Mouse (Mus musculus) neutrophil, adult 5-6 weeks (primary cell): Measurements from ENCODE around the gene Akr1b3. TPM values are rescaled to one million over a fixed set of nuclear protein-coding genes. Genes with fewer than 3 reads are reported as not detected.

Experiments
- ATAC-seq: fragments of 151-379, 151-347 bp; 2 replicates; pipeline ENCODE4 v1.8.0; 2017; ENCODE audit warnings: mild to moderate bottlenecking, moderate TSS enrichment; ENCODE audit not compliant: insufficient number of reproducible peaks, poor library complexity, low FRiP score, severe bottlenecking; ENCODE audit errors: extremely low read depth
- total RNA-seq: library from RNA; stranded (forward); fragments of 200-1000 nt; gene quantifications from 2 replicates; pipeline ENCODE4 v1.2.3, GENCODE M21; 2017

The Akr1b3 gene
- total RNA-seq, 1 experiment from 2014 or later: 64.4 TPM

DNA sequence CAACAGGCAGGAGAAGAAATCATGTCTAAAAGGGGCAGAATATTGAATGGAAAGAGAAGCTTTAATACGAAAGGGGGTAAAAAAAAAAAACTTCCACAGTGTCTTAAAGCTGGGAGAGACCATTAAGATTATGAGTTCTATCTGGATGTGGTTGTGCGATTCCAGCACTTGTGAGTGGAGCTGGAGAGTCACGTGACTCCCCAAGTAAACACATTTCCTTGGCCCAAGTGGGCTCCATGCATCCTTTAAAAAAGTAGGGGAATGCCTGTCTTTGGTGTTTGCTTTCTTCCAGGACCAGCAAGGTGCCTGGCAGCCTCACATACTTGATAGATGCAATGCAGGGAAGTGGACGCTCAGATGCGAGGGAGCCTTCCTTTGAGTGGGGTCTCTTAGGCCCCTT, 38.9 kb downstream of the Akr1b3 start:
- ATAC-seq: no peak

DNA sequence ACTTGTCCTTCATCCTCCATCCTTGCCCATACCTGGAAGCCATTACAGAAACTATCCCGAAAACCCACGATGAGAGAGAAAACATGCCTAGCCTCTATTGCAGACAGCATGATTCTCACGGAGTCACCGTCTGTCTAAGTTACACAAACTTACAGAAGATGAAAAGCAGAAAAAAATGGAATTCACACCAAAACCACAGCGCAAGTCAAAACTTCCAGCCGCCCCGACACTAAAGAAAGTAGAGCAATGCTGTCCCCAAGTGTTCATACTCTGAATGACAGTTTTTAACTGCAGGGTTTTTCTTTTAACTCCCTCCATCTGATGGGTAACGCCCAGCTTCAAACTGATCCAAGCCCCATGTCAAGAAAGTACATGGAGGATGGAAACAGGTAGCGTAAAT, 39.6 kb downstream of the Akr1b3 start:
- ATAC-seq: no peak

GRCm38 (mm10) chr6:34274346-34274745, 42.9 kb downstream of the Akr1b3 start:
- no peak for ATAC-seq

- ATAC-seq: no peak
Measured at GRCm38 (mm10) chr6:34273073-34273472, 44.2 kb downstream of the Akr1b3 start.

DNA sequence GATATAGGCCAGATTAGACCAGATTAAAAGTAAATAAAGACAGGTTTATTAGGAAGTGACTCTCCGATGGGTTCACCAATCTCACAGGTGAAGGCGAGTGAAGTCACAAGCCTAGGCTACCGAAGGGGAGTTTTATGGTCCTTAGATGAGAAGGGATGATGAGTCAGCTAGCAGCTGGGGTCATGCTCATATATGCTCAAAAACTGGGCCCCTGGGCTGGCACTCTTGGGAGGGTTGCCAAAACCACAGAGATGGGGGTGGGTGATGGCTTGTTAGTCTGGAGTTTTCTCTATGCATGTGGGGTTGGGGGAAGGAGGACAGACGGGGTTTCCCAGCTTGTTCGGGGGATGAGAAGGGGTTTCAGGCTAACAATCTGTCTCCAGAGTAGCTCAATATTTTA, 44.8 kb downstream of the Akr1b3 start:
- ATAC-seq: no peak

- ATAC-seq: no peak
Measured at GRCm38 (mm10) chr6:34270717-34271116, 46.6 kb downstream of the Akr1b3 start.

GRCm38 (mm10) chr6:34258546-34258945, 58.7 kb downstream of the Akr1b3 start:
- no peak for ATAC-seq

Other genes starting within 250 kb of the Akr1b3 start
- gene Slc35b4, start 140.4 kb downstream of the Akr1b3 start, total RNA-seq: 14.4 and 14.8 TPM in 2 replicates
- not detected in 2 replicates for gene Akr1b8, start 36.6 kb upstream of the Akr1b3 start, total RNA-seq
- gene Akr1b10, start 66.7 kb upstream of the Akr1b3 start, total RNA-seq: 34.4 and 36.1 TPM in 2 replicates
- gene Akr1b7, start 94.9 kb upstream of the Akr1b3 start, total RNA-seq: not detected in 2 replicates
- gene Bpgm, start 158.7 kb upstream of the Akr1b3 start, total RNA-seq: 165 and 169 TPM in 2 replicates